Mouse (Mus musculus) limb, embryonic 11.5 days (tissue): ENCODE results near the gene Mief2. TPM values are rescaled to one million over a fixed set of nuclear protein-coding genes. Genes with fewer than 3 reads are reported as not detected.

Experiments
- ATAC-seq: fragments of 200-750 bp; cut with Nextera tagmentation; 2 replicates; pipeline ENCODE4 v1.8.0; 2017; ENCODE audit warnings: low read depth; ENCODE audit not compliant: insufficient number of reproducible peaks, low FRiP score, low TSS enrichment
- DNase-seq: peaks from one replicate; pipeline ENCODE4 v3.0.0-alpha.2; 2015; ENCODE audit warnings: low spot score
- H3K27ac ChIP-seq: fragments of 300-500 bp; sonication (generic); replicated peaks from 2 replicates; pipeline ENCODE4 v1.5.1; 2014; ENCODE audit warnings: low read depth, mild to moderate bottlenecking, low read length
- H3K27me3 ChIP-seq: fragments of 300-500 bp; sonication (generic); 2 replicates; pipeline ENCODE4 v1.6.1; 2014; ENCODE audit warnings: mild to moderate bottlenecking, low read length, mixed read lengths; ENCODE audit not compliant: control insufficient read depth, insufficient read depth
- H3K36me3 ChIP-seq: fragments of 300-500 bp; sonication (generic); 2 replicates; pipeline ENCODE4 v1.6.1; 2014; ENCODE audit warnings: mild to moderate bottlenecking, low read length, moderate library complexity, mixed read lengths; ENCODE audit not compliant: control insufficient read depth, insufficient read depth
- H3K4me1 ChIP-seq: fragments of 300-500 bp; sonication (generic); 2 replicates; pipeline ENCODE4 v1.6.1; 2014; ENCODE audit warnings: low read length, mixed read lengths; ENCODE audit not compliant: control insufficient read depth, insufficient read depth
- H3K4me2 ChIP-seq: fragments of 300-500 bp; sonication (generic); 2 replicates; pipeline ENCODE4 v1.6.1; 2014; ENCODE audit warnings: low read depth, mild to moderate bottlenecking, moderate library complexity; ENCODE audit not compliant: severe bottlenecking
- H3K4me3 ChIP-seq: fragments of 300-500 bp; sonication (generic); 2 replicates; pipeline ENCODE4 v1.5.1; 2014; ENCODE audit warnings: low read depth, low read length
- H3K9ac ChIP-seq: fragments of 300-500 bp; sonication (generic); 2 replicates; pipeline ENCODE4 v1.6.1; 2014; ENCODE audit warnings: mild to moderate bottlenecking, low read length
- H3K9me3 ChIP-seq: fragments of 300-500 bp; sonication (generic); 2 replicates; pipeline ENCODE4 v1.6.1; 2016; ENCODE audit warnings: low read length; ENCODE audit not compliant: control insufficient read depth
- WGBS: fragments of 180-500 bp; shearing (Covaris S2); extraction: QIAGEN DNeasy Blood & Tissue Kit; methylation state at CpG from one replicate; pipeline ENCODE4 v1.1.7; 2014; 5-methylcytosine and 5-hydroxymethylcytosine counted together
- polyA plus RNA-seq: library from polyadenylated mRNA; unstranded; fragments of >200 nt; fragmentation: Nextera tagmentation; extraction: Ambion mirVana; gene quantifications from 2 replicates; pipeline ENCODE4 v1.2.1, GENCODE M21; 2014

Mief2 gene
- polyA plus RNA-seq, 1 experiment from 2014 or later: 15.6 TPM

GRCm38 (mm10) chr11:60769322-60769721 lies 41.1 kb downstream of the Mief2 start:
- Histone ChIP-seq H3K9me3 (no peaks in the 10 kb centered on the region), H3K27ac (no peak overlapping the region), H3K36me3 (peaks cover 2% of the 10 kb centered on the region; the same call in 1 of the 2 replicates), H3K9ac (no peak overlapping the region), H3K27me3 (no peaks in the 10 kb centered on the region), H3K4me3 (no peak overlapping the region), H3K4me1 (no peaks in the 10 kb centered on the region), H3K4me2 (no peak overlapping the region)
- DNase-seq (no peak), ATAC-seq (no peak)
- WGBS: 88% methylated on average over 2 of the region's 2 CpGs

GRCm38 (mm10) chr11:60770776-60771175 lies 42.6 kb downstream of the Mief2 start:
- peaks cover 6% of the 10 kb centered on the region for H3K4me1 ChIP-seq
- DNase-seq (no peak), ATAC-seq (no peak)
- no peak overlapping the region for H3K27ac ChIP-seq
- H3K36me3 ChIP-seq: no peaks in the 10 kb centered on the region; the same call in 1 of the 2 replicates
- no peak overlapping the region for H3K9ac ChIP-seq
- 89% methylated on average over 3 of the region's 3 CpGs for WGBS
- H3K4me3 ChIP-seq: no peak overlapping the region
- H3K4me2 ChIP-seq: no peak overlapping the region
- no peaks in the 10 kb centered on the region for H3K9me3 ChIP-seq
- no peaks in the 10 kb centered on the region for H3K27me3 ChIP-seq

GRCm38 (mm10) chr11:60772161-60772560 lies 44.0 kb downstream of the Mief2 start:
- Histone ChIP-seq H3K9ac (no peak overlapping the region), H3K27me3 (no peaks in the 10 kb centered on the region), H3K36me3 (no peaks in the 10 kb centered on the region), H3K4me3 (no peak overlapping the region), H3K9me3 (no peaks in the 10 kb centered on the region), H3K4me2 (no peak overlapping the region), H3K27ac (no peak overlapping the region), H3K4me1 (peaks cover 8% of the 10 kb centered on the region)
- no peak for ATAC-seq
- 79% methylated on average over 4 of the region's 4 CpGs for WGBS
- no peak for DNase-seq

GRCm38 (mm10) chr11:60774158-60774689 lies 46.0 kb downstream of the Mief2 start:
- H3K36me3 ChIP-seq: peaks cover 3% of the 10 kb centered on the region; the same call in 1 of the 2 replicates
- no peaks in the 10 kb centered on the region for H3K9me3 ChIP-seq
- ATAC-seq (no peak), DNase-seq (no peak)
- no peaks in the 10 kb centered on the region for H3K27me3 ChIP-seq
- no peak overlapping the region for H3K4me2 ChIP-seq
- peaks cover 14% of the 10 kb centered on the region for H3K4me1 ChIP-seq
- no peak overlapping the region for H3K27ac ChIP-seq
- 91% methylated on average over 3 of the region's 3 CpGs for WGBS
- H3K9ac ChIP-seq: no peak overlapping the region
- H3K4me3 ChIP-seq: no peak overlapping the region

GRCm38 (mm10) chr11:60774841-60775240 lies 46.6 kb downstream of the Mief2 start:
- Histone ChIP-seq H3K9me3 (no peaks in the 10 kb centered on the region), H3K36me3 (peaks cover 3% of the 10 kb centered on the region; the same call in 1 of the 2 replicates), H3K4me3 (no peak overlapping the region), H3K27ac (no peak overlapping the region), H3K9ac (no peak overlapping the region), H3K27me3 (no peaks in the 10 kb centered on the region), H3K4me2 (no peak overlapping the region), H3K4me1 (peaks cover 17% of the 10 kb centered on the region)
- WGBS: 94% methylated on average over 1 of the region's 1 CpGs
- ATAC-seq (no peak), DNase-seq (no peak)

GRCm38 (mm10) chr11:60775578-60775977 lies 47.4 kb downstream of the Mief2 start:
- 51% methylated on average over 6 of the region's 6 CpGs for WGBS
- Histone ChIP-seq H3K9ac (no peak overlapping the region), H3K9me3 (no peaks in the 10 kb centered on the region), H3K4me3 (peak overlapping the region; percentile 63; the same call in 1 of the 2 replicates), H3K36me3 (peaks cover 7% of the 10 kb centered on the region; the same call in 1 of the 2 replicates), H3K27ac (no peak overlapping the region), H3K4me1 (peaks cover 24% of the 10 kb centered on the region), H3K27me3 (no peaks in the 10 kb centered on the region), H3K4me2 (peak overlapping the region; percentile 84)
- no peak for DNase-seq
- no peak for ATAC-seq

- H3K9ac ChIP-seq: peak overlapping the region; percentile 75
- no peak overlapping the region for H3K27ac ChIP-seq
- peak overlapping the region; percentile 63 for H3K4me3 ChIP-seq
- H3K36me3 ChIP-seq: peaks cover 7% of the 10 kb centered on the region; the same call in 1 of the 2 replicates
- 0 out of 2 replicates have a peak, but pooled peaks have one; percentile 11 for ATAC-seq
- H3K27me3 ChIP-seq: no peaks in the 10 kb centered on the region
- peaks cover 27% of the 10 kb centered on the region for H3K4me1 ChIP-seq
- DNase-seq: no peak
- peak overlapping the region; percentile 84 for H3K4me2 ChIP-seq
- WGBS: 8% methylated on average over 17 of the region's 17 CpGs
- H3K9me3 ChIP-seq: no peaks in the 10 kb centered on the region
These were observed 48.1 kb downstream of the Mief2 start for GRCm38 (mm10) chr11:60776107-60776828.

- no peaks in the 10 kb centered on the region for H3K27me3 ChIP-seq
- peak within 1 kb of the TSS; percentile 63 for H3K4me3 ChIP-seq
- H3K9me3 ChIP-seq: no peaks in the 10 kb centered on the region
- DNase-seq (peak; percentile 87), ATAC-seq (peak; percentile 94)
- H3K9ac ChIP-seq: peak within 1 kb of the TSS; percentile 75
- H3K36me3 ChIP-seq: peaks cover 7% of the 10 kb centered on the region; the same call in 1 of the 2 replicates
- WGBS: under 1% methylated on average over 62 of the region's 62 CpGs
- H3K4me1 ChIP-seq: peaks cover 30% of the 10 kb centered on the region
- H3K4me2 ChIP-seq: peak within 1 kb of the TSS; percentile 84
- H3K27ac ChIP-seq: peak within 1 kb of the TSS; percentile 24; the same call in 1 of the 2 replicates
These were observed 48.9 kb downstream of the Mief2 start, which contains the start of the genes Top3a and Smcr8 for GRCm38 (mm10) chr11:60776829-60777740. Top3a (minus strand) TSS chr11:60777365. Smcr8 (plus strand) TSS chr11:60777524.
